Mouse (Mus musculus): ENCODE data around the gene Hist1h1b.
"Not testable (repeated sequence)": the region's sequence is repeated elsewhere in the genome, so short reads cannot be mapped to it uniquely, and the experiment has no call there.

- not testable (repeated sequence) for TF ChIP-seq CTCF (conservative IDR thresholded peaks at IDR 0.05; ENCODE audit: low read length); NANOG (IDR thresholded peaks at IDR 0.05; ENCODE audit: borderline replicate concordance, low read length); POU5F1 (IDR thresholded peaks at IDR 0.05; ENCODE audit: borderline replicate concordance, low read length)
Measured at GRCm38 (mm10) chr13:21754294-21755001, 26.0 kb downstream of the Hist1h1b start.
